Mouse (Mus musculus): ENCODE measurements around the gene Gpr137b. TPM values are rescaled to one million over a fixed set of nuclear protein-coding genes. Genes with fewer than 3 reads are reported as not detected.
"Not testable (repeated sequence)": the region's sequence is repeated elsewhere in the genome, so short reads cannot be mapped to it uniquely, and the experiment has no call there.

The Gpr137b gene
- total RNA-seq, 2 experiments from 2014 or later, result 28.6 to 35.6 TPM

GRCm38 (mm10) chr13:13371436-13371835 is 22.4 kb downstream of the Gpr137b start:
- not testable (repeated sequence) for DNase-seq
- intact Hi-C loops (cut with DNase I), result loop anchor here (10.0 kb wide), 1 partner anchor 737 kb away; no protein-coding TSS in a partner anchor

GRCm38 (mm10) chr13:13366371-13366770 is 27.4 kb downstream of the Gpr137b start:
- DNase-seq; intact Hi-C loops (cut with DNase I): not testable (repeated sequence)

- DNase-seq; intact Hi-C loops (cut with DNase I): not testable (repeated sequence)
These were observed 30.3 kb downstream of the Gpr137b start for GRCm38 (mm10) chr13:13363536-13363935.

- DNase-seq; intact Hi-C loops (cut with DNase I): not testable (repeated sequence)
These were observed 31.6 kb downstream of the Gpr137b start for GRCm38 (mm10) chr13:13362261-13362660.

GRCm38 (mm10) chr13:13360045-13360444 is 33.8 kb downstream of the Gpr137b start:
- intact Hi-C loops (cut with DNase I); DNase-seq: not testable (repeated sequence)

- intact Hi-C loops (cut with DNase I); DNase-seq: not testable (repeated sequence)
These were observed 35.2 kb downstream of the Gpr137b start for GRCm38 (mm10) chr13:13358602-13359001.

- intact Hi-C loops (cut with DNase I), result not testable (repeated sequence)
These were observed 35.7 kb downstream of the Gpr137b start for GRCm38 (mm10) chr13:13358097-13358496.

GRCm38 (mm10) chr13:13352113-13352512 is 41.7 kb downstream of the Gpr137b start:
- intact Hi-C loops (cut with DNase I); DNase-seq: not testable (repeated sequence)

More at GRCm38 (mm10) chr13:13358097-13358496, 35.7 kb downstream of the Gpr137b start:
- not testable (repeated sequence) for DNase-seq

GRCm38 (mm10) chr13:13350681-13351080 is 43.1 kb downstream of the Gpr137b start:
- intact Hi-C loops (cut with DNase I); DNase-seq: not testable (repeated sequence)

- intact Hi-C loops (cut with DNase I), result no loop called here
- peak; percentile 60 for DNase-seq
These were observed 44.5 kb downstream of the Gpr137b start for GRCm38 (mm10) chr13:13349288-13349687.

- intact Hi-C loops (cut with DNase I), result not testable (repeated sequence)
These were observed 46.0 kb downstream of the Gpr137b start for GRCm38 (mm10) chr13:13347634-13348412.

GRCm38 (mm10) chr13:13337361-13337760 is 56.5 kb downstream of the Gpr137b start:
- intact Hi-C loops (cut with DNase I); DNase-seq: not testable (repeated sequence)

More at GRCm38 (mm10) chr13:13347634-13348412, 46.0 kb downstream of the Gpr137b start:
- DNase-seq, result not testable (repeated sequence)

- peak; percentile 49 for DNase-seq
These were observed 64.9 kb downstream of the Gpr137b start for GRCm38 (mm10) chr13:13328876-13329275.

More at GRCm38 (mm10) chr13:13328876-13329275, 64.9 kb downstream of the Gpr137b start:
- intact Hi-C loops (cut with DNase I), result no loop called here

Other genes with a start within 250 kb of the Gpr137b start
- gene Prl2c5, start 211.3 kb downstream of the Gpr137b start, total RNA-seq (2021), result not detected
- 10 to 100 TPM; 32.5 to 32.7 TPM for gene Nid1, start 43.5 kb upstream of the Gpr137b start, total RNA-seq (2021)
- gene Lyst, start 196.4 kb upstream of the Gpr137b start, total RNA-seq (2021), result 10 to 100 TPM; 27.7 to 33.7 TPM

Data from left cerebral cortex, postnatal 4 days (tissue).